14 mouse cellular contexts compared by ENCODE assay signal in the genomic region with DNA sequence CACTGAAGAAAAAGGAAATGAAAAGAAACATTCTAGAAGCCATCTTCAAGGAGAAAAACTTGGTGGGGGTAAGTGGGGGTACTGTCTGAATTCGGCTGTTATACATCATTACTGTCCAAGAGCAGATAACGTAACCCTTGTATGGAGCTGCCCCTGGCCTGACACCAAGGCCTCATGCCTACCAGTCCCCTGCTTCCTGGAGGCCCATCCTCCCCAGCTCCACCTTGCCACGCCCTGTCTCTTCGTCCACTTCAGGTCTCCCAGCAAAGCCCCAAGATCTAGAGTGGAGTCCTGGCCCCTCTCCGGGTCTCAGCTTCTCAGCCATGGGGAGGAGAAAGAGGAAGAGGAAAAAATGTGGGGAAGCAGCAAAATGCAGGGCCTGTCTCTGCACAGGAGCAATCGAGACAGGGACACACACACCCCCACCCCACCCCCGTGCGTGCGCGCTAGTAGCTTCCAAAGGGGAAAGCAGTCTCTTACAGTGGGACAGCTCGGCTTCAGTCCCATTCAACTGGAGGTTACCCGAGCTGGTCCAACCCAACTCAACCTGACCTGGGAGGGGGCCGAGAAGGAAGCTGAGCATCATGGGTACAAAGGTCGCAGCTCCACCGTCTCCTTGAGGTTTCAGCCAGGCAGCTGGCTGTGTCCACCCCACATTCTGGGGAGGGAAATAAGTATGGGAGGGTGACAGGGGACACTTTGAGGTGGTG. TPM values are rescaled to one million over a fixed set of nuclear protein-coding genes. Genes with fewer than 3 reads are reported as not detected.
DNase-seq lines count a peak whose midpoint lies in the region; ATAC-seq and TF ChIP-seq lines count a peak whose summit lies in the region.
"Had no signal": no experiment of that assay in that cellular context is flagged by ENCODE, and none has a peak within 500 bp of the region (broad histone marks: within the 10 kb centered on the region; RNA-seq: fewer than 3 reads in every experiment).

No protein-coding gene starts in this region.

- no peaks in the 10 kb centered on the region; the same call in 1 of the 2 replicates for H3K4me1 ChIP-seq in kidney, adult 2 months (ENCODE audit: control insufficient read depth, insufficient read depth, low read length)
- H3K4me1 ChIP-seq in kidney, embryonic 14.5 days (ENCODE audit: control insufficient read depth, insufficient read depth, low read length) = 0 out of 2 replicates have a peak, but pooled peaks cover 3% of the 10 kb centered on the region
- H3K4me1 ChIP-seq in liver, postnatal 0 days (ENCODE audit: insufficient read depth) = peaks cover 24% of the 10 kb centered on the region

- H3K4me3 ChIP-seq in kidney, adult 2 months (ENCODE audit: insufficient read depth, low read depth, low read length) = no peak overlapping the region
- H3K4me3 ChIP-seq in kidney, embryonic 14.5 days (ENCODE audit: low read length) = no peak overlapping the region
- H3K4me3 ChIP-seq in liver, postnatal 0 days (ENCODE audit: low read depth, low read length) = peak overlapping the region; percentile 15
- H3K4me3 ChIP-seq: embryonic facial prominence, embryonic 12.5 days; limb, embryonic 15.5 days had no signal

- H3K4me2 ChIP-seq in kidney, embryonic 14.5 days (replicated peaks; ENCODE audit: low read depth, low read length) = no peak overlapping the region
- peak overlapping the region; percentile 67 for H3K4me2 ChIP-seq in liver, postnatal 0 days (ENCODE audit: low read depth, low read length)
- H3K4me2 ChIP-seq: embryonic facial prominence, embryonic 12.5 days; limb, embryonic 15.5 days had no signal

- H3K9me3 ChIP-seq in kidney, embryonic 14.5 days (ENCODE audit: control insufficient read depth, low read length) = no peaks in the 10 kb centered on the region
- H3K9me3 ChIP-seq in liver, postnatal 0 days (ENCODE audit: low read length) = no peaks in the 10 kb centered on the region
- H3K9me3 ChIP-seq: embryonic facial prominence, embryonic 12.5 days; limb, embryonic 15.5 days had no signal

- no peak for TF ChIP-seq POLR2A in kidney, adult 2 months (IDR thresholded peaks at IDR 0.05; ENCODE audit: low read depth, low read length)

- H3K27me3 ChIP-seq in kidney, adult 2 months (replicated peaks; ENCODE audit: control insufficient read depth, insufficient read depth, low read length) = no peaks in the 10 kb centered on the region
- no peaks in the 10 kb centered on the region for H3K27me3 ChIP-seq in kidney, embryonic 14.5 days (ENCODE audit: control insufficient read depth, insufficient read depth, low read length)
- no peaks in the 10 kb centered on the region for H3K27me3 ChIP-seq in liver, postnatal 0 days (ENCODE audit: insufficient read depth, low read length)
- H3K27me3 ChIP-seq: embryonic facial prominence, embryonic 12.5 days had no signal

- TF ChIP-seq CTCF in kidney, adult 2 months (conservative IDR thresholded peaks at IDR 0.05; ENCODE audit: insufficient read depth, insufficient read length, low read depth, low read length) = no peak
- TF ChIP-seq CTCF in liver, postnatal 0 days (IDR thresholded peaks at IDR 0.05; ENCODE audit: low read depth) = no peak

- no peaks in the 10 kb centered on the region for H3K36me3 ChIP-seq in kidney, adult 2 months (ENCODE audit: control insufficient read depth, insufficient read depth, low read length)
- no peaks in the 10 kb centered on the region for H3K36me3 ChIP-seq in kidney, embryonic 14.5 days (ENCODE audit: control insufficient read depth, insufficient read depth, low read length)
- no peaks in the 10 kb centered on the region for H3K36me3 ChIP-seq in liver, postnatal 0 days (replicated peaks; ENCODE audit: insufficient read depth, low read length)
- H3K36me3 ChIP-seq: embryonic facial prominence, embryonic 12.5 days; limb, embryonic 15.5 days had no signal

- TF ChIP-seq EP300 in liver, postnatal 0 days (IDR thresholded peaks at IDR 0.05; ENCODE audit: low read depth) = no peak

- WGBS in kidney, adult 2 months = 73% methylated on average over 15 of the region's 15 CpGs
- WGBS in kidney, embryonic 14.5 days = 50% methylated on average over 15 of the region's 15 CpGs
- 31% methylated on average over 15 of the region's 15 CpGs for WGBS in liver, postnatal 0 days (ENCODE audit: insufficient replicate concordance)

- H3K9ac ChIP-seq in kidney, embryonic 14.5 days (ENCODE audit: low read depth, low read length) = no peak overlapping the region
- H3K9ac ChIP-seq in liver, postnatal 0 days (replicated peaks) = no peak overlapping the region; the same call in 1 of the 2 replicates
- H3K9ac ChIP-seq: embryonic facial prominence, embryonic 12.5 days; limb, embryonic 15.5 days had no signal

- peak; percentile 25 for DNase-seq in kidney, adult 2 months
- DNase-seq in R1 (ENCODE audit: low read depth, low spot score) = peak; percentile 39
- no peak for DNase-seq in liver, postnatal 0 days
- DNase-seq in urinary bladder, adult 18-20 months (ENCODE audit: low spot score in 2 of 2) = no peak
- DNase-seq in adrenal gland, postnatal 4 days (ENCODE audit: low spot score in 2 of 2) = no peak
- no peak for DNase-seq in testis, postnatal 10 days (ENCODE audit: low spot score)
- DNase-seq: adrenal gland, adult 8-10 months; cerebellum, adult 2 months; heart, postnatal 4 days; layer of hippocampus, adult 9-11 months had no signal

- no peak for ATAC-seq in kidney, embryonic 14.5 days (ENCODE audit: low FRiP score, low TSS enrichment)
- ATAC-seq in hematopoietic stem cell, adult 5-6 weeks (replicated peaks in 1 of 2; ENCODE audit: insufficient read depth in 1 of 2, low FRiP score in 2 of 2, low TSS enrichment in 1 of 2, low read depth in 1 of 2, poor library complexity in 2 of 2, severe bottlenecking in 2 of 2) = peak; percentile 6 to 12; a peak in 2 of 4 replicates
- ATAC-seq in liver, postnatal 0 days = no peak

- H3K27ac ChIP-seq in kidney, adult 2 months (ENCODE audit: insufficient read depth, low read depth, low read length) = no peak overlapping the region
- no peak overlapping the region for H3K27ac ChIP-seq in kidney, embryonic 14.5 days (ENCODE audit: low read depth, low read length)
- H3K27ac ChIP-seq in liver, postnatal 0 days (ENCODE audit: low read depth) = no peak overlapping the region
- H3K27ac ChIP-seq: embryonic facial prominence, embryonic 12.5 days; limb, embryonic 15.5 days had no signal

RNA-seq across cellular contexts. Expression of a gene that starts 49.5 kb away (rescaled TPM):
- polyA plus RNA-seq in kidney, adult 2 months (2012; rRNA removed) = 14.5 and 22.3 TPM in 2 replicates
- 64.9 and 78.0 TPM in 2 replicates for polyA plus RNA-seq in kidney, embryonic 14.5 days (2014; fragmentation: Nextera tagmentation; extraction: Ambion mirVana)
- total RNA-seq in hematopoietic stem cell, adult 5-6 weeks (2017) = 37.0 and 55.8 TPM in 2 replicates
- 31.2 and 32.9 TPM in 2 replicates for polyA plus RNA-seq in liver, postnatal 0 days (2015; fragmentation: Nextera tagmentation; extraction: Ambion mirVana)
- total RNA-seq in adrenal gland, postnatal 4 days (2021) = 10 to 100 TPM; 44.2 to 45.8 TPM

RNA-seq across cellular contexts. Expression of a gene that starts 53.3 kb away (rescaled TPM):
- 11.9 and 14.5 TPM in 2 replicates for polyA plus RNA-seq in kidney, adult 2 months (2012; rRNA removed)
- 10.5 and 17.1 TPM in 2 replicates for polyA plus RNA-seq in kidney, embryonic 14.5 days (2014; fragmentation: Nextera tagmentation; extraction: Ambion mirVana)
- total RNA-seq in hematopoietic stem cell, adult 5-6 weeks (2017) = 5.2 and 8.1 TPM in 2 replicates
- 1.7 and 1.9 TPM in 2 replicates for polyA plus RNA-seq in liver, postnatal 0 days (2015; fragmentation: Nextera tagmentation; extraction: Ambion mirVana)
- 10 to 100 TPM; 26.7 to 26.9 TPM for total RNA-seq in adrenal gland, postnatal 4 days (2021)

Comparison
In these comparisons a context has a peak if more than half of its experiments do, and no peak if none do; other contexts are left out.
1. DNase-seq: peak in kidney, adult 2 months (single experiment) and R1 (single experiment); none in liver, postnatal 0 days (single experiment), urinary bladder, adult 18-20 months (0 of 2), adrenal gland, postnatal 4 days (0 of 2) and testis, postnatal 10 days (single experiment).
2. ATAC-seq: peak in hematopoietic stem cell, adult 5-6 weeks (2 of 2); none in kidney, embryonic 14.5 days (single experiment) and liver, postnatal 0 days (single experiment).